Mouse (Mus musculus) limb, embryonic 14.5 days (tissue): ENCODE measurements around the gene Hk3. TPM values are rescaled to one million over a fixed set of nuclear protein-coding genes. Genes with fewer than 3 reads are reported as not detected.

Experiments
- ATAC-seq: fragments of 200-750 bp; cut with Nextera tagmentation; 2 replicates; pipeline ENCODE4 v1.8.0; 2017; ENCODE audit warnings: low read depth, moderate number of reproducible peaks, moderate TSS enrichment; ENCODE audit not compliant: low FRiP score
- DNase-seq: peaks from one replicate; pipeline ENCODE4 v3.0.0-alpha.2; 2015; ENCODE audit warnings: low spot score
- H3K27ac ChIP-seq: fragments of 300-500 bp; sonication (generic); replicated peaks from 2 replicates; pipeline ENCODE4 v1.5.1; 2014; ENCODE audit warnings: low read depth, mild to moderate bottlenecking, low read length, moderate library complexity, mixed read lengths
- H3K27me3 ChIP-seq: fragments of 300-500 bp; sonication (generic); 2 replicates; pipeline ENCODE4 v1.6.1; 2014; ENCODE audit warnings: low read length, mixed read lengths; ENCODE audit not compliant: control insufficient read depth, insufficient read depth
- H3K36me3 ChIP-seq: fragments of 300-500 bp; sonication (generic); 2 replicates; pipeline ENCODE4 v1.6.1; 2014; ENCODE audit warnings: mild to moderate bottlenecking, low read length, moderate library complexity, mixed read lengths; ENCODE audit not compliant: control insufficient read depth, insufficient read depth
- H3K4me1 ChIP-seq: fragments of 300-500 bp; sonication (generic); 2 replicates; pipeline ENCODE4 v1.6.1; 2014; ENCODE audit warnings: antibody characterized with exemption, low read length, mixed read lengths; ENCODE audit not compliant: control insufficient read depth, insufficient read depth
- H3K4me2 ChIP-seq: fragments of 300-500 bp; sonication (generic); replicated peaks from 2 replicates; pipeline ENCODE4 v1.6.1; 2014; ENCODE audit warnings: low read depth, mild to moderate bottlenecking, low read length, moderate library complexity; ENCODE audit not compliant: severe bottlenecking
- H3K4me3 ChIP-seq: fragments of 300-500 bp; sonication (generic); replicated peaks from 2 replicates; pipeline ENCODE4 v1.5.1; 2014; ENCODE audit warnings: low read length
- H3K9ac ChIP-seq: fragments of 300-500 bp; sonication (generic); 2 replicates; pipeline ENCODE4 v1.6.1; 2014; ENCODE audit warnings: mild to moderate bottlenecking, low read depth, low read length, moderate library complexity; ENCODE audit not compliant: severe bottlenecking
- H3K9me3 ChIP-seq: fragments of 300-500 bp; sonication (generic); 2 replicates; pipeline ENCODE4 v1.6.1; 2016; ENCODE audit warnings: low read length; ENCODE audit not compliant: control insufficient read depth
- POLR2A ChIP-seq: fragments of 200-500 bp; IDR thresholded peaks from 2 replicates; pipeline ENCODE4 v1.8.0; 2012; ENCODE audit warnings: inconsistent platforms, mild to moderate bottlenecking, moderate library complexity, borderline replicate concordance; ENCODE audit not compliant: insufficient read depth, insufficient read length; ENCODE audit errors: extremely low read depth
- WGBS: fragments of 180-500 bp; shearing (Covaris S2); extraction: QIAGEN DNeasy Blood & Tissue Kit; methylation state at CpG from one replicate; pipeline ENCODE4 v1.1.7; 2014; 5-methylcytosine and 5-hydroxymethylcytosine counted together
- polyA plus RNA-seq, 2 experiments: library from polyadenylated mRNA; depleted of rRNA in 1 of 2; stranded (reverse) in 1 of 2; unstranded in 1 of 2; fragments of >200 nt; fragmentation: Nextera tagmentation in 1 of 2; extraction: Ambion mirVana in 1 of 2; gene quantifications; 2 replicates each; pipeline versions ENCODE4 v1.2.1 to v1.2.3; 2012 to 2014

The Hk3 gene
- polyA plus RNA-seq, 2 experiments: 1.5 to 1.7 TPM

GRCm38 (mm10) chr13:55017898-55018599 lies 3.1 kb downstream of the Hk3 start:
- 75% methylated on average over 8 of the region's 8 CpGs for WGBS
- H3K9ac ChIP-seq: no peak overlapping the region
- no peak overlapping the region for H3K4me2 ChIP-seq
- no peaks in the 10 kb centered on the region for H3K4me1 ChIP-seq
- DNase-seq (no peak), ATAC-seq (no peak)
- H3K27ac ChIP-seq: no peak overlapping the region
- no peak for TF ChIP-seq POLR2A
- H3K4me3 ChIP-seq: no peak overlapping the region
- no peaks in the 10 kb centered on the region for H3K9me3 ChIP-seq
- H3K36me3 ChIP-seq: no peaks in the 10 kb centered on the region
- no peaks in the 10 kb centered on the region for H3K27me3 ChIP-seq

- no peak for ATAC-seq
- Histone ChIP-seq H3K4me3 (no peak overlapping the region), H3K9me3 (no peaks in the 10 kb centered on the region), H3K9ac (no peak overlapping the region), H3K4me2 (no peak overlapping the region), H3K27me3 (no peaks in the 10 kb centered on the region), H3K27ac (no peak overlapping the region), H3K4me1 (no peaks in the 10 kb centered on the region; the same call in 1 of the 2 replicates), H3K36me3 (no peaks in the 10 kb centered on the region)
- DNase-seq: no peak
- 81% methylated on average over 12 of the region's 12 CpGs for WGBS
- TF ChIP-seq POLR2A: no peak
These were observed 3.9 kb downstream of the Hk3 start for GRCm38 (mm10) chr13:55017154-55017897.

GRCm38 (mm10) chr13:55014451-55014850 lies 6.7 kb downstream of the Hk3 start:
- no peak overlapping the region for H3K9ac ChIP-seq
- H3K4me3 ChIP-seq: no peak overlapping the region
- no peak overlapping the region for H3K27ac ChIP-seq
- DNase-seq (no peak), ATAC-seq (no peak)
- H3K36me3 ChIP-seq: no peaks in the 10 kb centered on the region
- 69% methylated on average over 9 of the region's 9 CpGs for WGBS
- H3K4me2 ChIP-seq: no peak overlapping the region
- H3K27me3 ChIP-seq: no peaks in the 10 kb centered on the region
- no peaks in the 10 kb centered on the region; the same call in 1 of the 2 replicates for H3K4me1 ChIP-seq
- no peaks in the 10 kb centered on the region for H3K9me3 ChIP-seq
- TF ChIP-seq POLR2A: no peak

GRCm38 (mm10) chr13:55013702-55014344 lies 7.4 kb downstream of the Hk3 start:
- no peak overlapping the region for H3K27ac ChIP-seq
- DNase-seq (no peak), ATAC-seq (no peak)
- H3K4me3 ChIP-seq: no peak overlapping the region
- no peak overlapping the region for H3K9ac ChIP-seq
- H3K4me2 ChIP-seq: no peak overlapping the region
- H3K27me3 ChIP-seq: no peaks in the 10 kb centered on the region
- no peaks in the 10 kb centered on the region for H3K36me3 ChIP-seq
- no peaks in the 10 kb centered on the region for H3K9me3 ChIP-seq
- 34% methylated on average over 9 of the region's 9 CpGs for WGBS
- TF ChIP-seq POLR2A: no peak
- H3K4me1 ChIP-seq: no peaks in the 10 kb centered on the region; the same call in 1 of the 2 replicates

GRCm38 (mm10) chr13:55011981-55012478 lies 9.2 kb downstream of the Hk3 start:
- Histone ChIP-seq H3K4me1 (no peaks in the 10 kb centered on the region; the same call in 1 of the 2 replicates), H3K27me3 (no peaks in the 10 kb centered on the region), H3K4me2 (0 out of 2 replicates have a peak overlapping the region, but pooled peaks have one; percentile 8), H3K9me3 (no peaks in the 10 kb centered on the region), H3K4me3 (no peak overlapping the region), H3K27ac (no peak overlapping the region), H3K9ac (no peak overlapping the region), H3K36me3 (no peaks in the 10 kb centered on the region)
- WGBS: 2% methylated on average over 14 of the region's 14 CpGs
- ATAC-seq: no peak
- DNase-seq: no peak
- TF ChIP-seq POLR2A: no peak
